In the genomic region with DNA sequence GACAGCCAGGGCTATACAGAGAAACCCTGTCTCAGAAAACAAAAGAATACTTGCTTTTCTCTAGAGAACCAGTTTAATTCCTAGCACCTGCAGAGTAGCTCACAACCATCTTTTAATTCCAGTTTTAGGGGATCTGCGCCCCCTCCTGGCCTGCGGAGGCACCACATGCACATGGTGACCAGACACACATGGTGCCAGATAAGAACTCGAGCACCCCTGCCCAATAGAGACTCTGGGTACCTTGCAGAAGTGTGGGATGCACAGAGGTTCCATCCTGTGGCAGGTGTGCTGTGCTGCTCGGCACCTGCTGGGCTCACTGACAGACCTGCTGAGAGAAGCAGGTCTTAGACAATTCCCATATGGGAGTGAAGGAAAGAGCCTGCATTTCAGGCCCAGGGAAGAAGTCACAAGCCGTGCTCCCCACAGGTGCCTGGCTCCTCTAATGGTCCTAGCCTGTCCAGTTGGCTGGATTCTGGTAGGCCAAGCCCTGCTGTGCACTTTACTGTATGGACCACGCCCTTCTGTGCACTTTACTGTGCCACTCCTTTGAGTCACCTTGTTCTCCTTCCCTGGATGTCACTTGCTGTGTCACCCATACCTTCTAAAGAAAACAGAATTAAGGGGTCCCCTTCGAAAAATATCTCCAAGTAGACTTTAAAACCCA, we compare ENCODE assay signal across 10 mouse cellular contexts. TPM values are rescaled to one million over a fixed set of nuclear protein-coding genes. Genes with fewer than 3 reads are reported as not detected.
DNase-seq lines count a peak whose midpoint lies in the region; ATAC-seq and TF ChIP-seq lines count a peak whose summit lies in the region.
"Had no signal": no experiment of that assay in that cellular context is flagged by ENCODE, and none has a peak within 500 bp of the region (broad histone marks: within the 10 kb centered on the region; RNA-seq: fewer than 3 reads in every experiment).

No protein-coding gene starts in this region.

- peak; percentile 43 for TF ChIP-seq CTCF in kidney, adult 2 months (conservative IDR thresholded peaks at IDR 0.05; ENCODE audit: insufficient read depth, insufficient read length, low read depth, low read length)
- 0 out of 2 replicates have a peak, but pooled peaks have one; percentile 39 for TF ChIP-seq CTCF in thymus, adult 2 months (IDR thresholded peaks at IDR 0.05; ENCODE audit: borderline replicate concordance, control insufficient read depth, extremely low read depth, insufficient read depth, low read length, poor library complexity)

- no peaks in the 10 kb centered on the region for H3K27me3 ChIP-seq in kidney, adult 2 months (replicated peaks; ENCODE audit: control insufficient read depth, insufficient read depth, low read length)
- H3K27me3 ChIP-seq in thymus, adult 2 months (ENCODE audit: control insufficient read depth, insufficient read depth, low read length): no peaks in the 10 kb centered on the region
- H3K27me3 ChIP-seq: embryonic facial prominence, embryonic 12.5 days had no signal

- intact Hi-C loops in gastrocnemius, postnatal 14 days (cut with DNase I; ENCODE audit: low total_unique reads): no loop called here

- no peak for TF ChIP-seq POLR2A in kidney, adult 2 months (IDR thresholded peaks at IDR 0.05; ENCODE audit: low read depth, low read length)
- TF ChIP-seq POLR2A in thymus, adult 2 months (IDR thresholded peaks at IDR 0.05; ENCODE audit: control insufficient read depth, extremely low read depth, insufficient read depth, low read length, poor library complexity): no peak

- ATAC-seq in erythroblast, adult 5-6 weeks (replicated peaks; ENCODE audit: low FRiP score, poor library complexity, severe bottlenecking): peak; percentile 80

- WGBS in kidney, adult 2 months: 79% methylated on average over 7 of the region's 7 CpGs
- 92% methylated on average over 7 of the region's 7 CpGs for WGBS in thymus, adult 2 months

- no peaks in the 10 kb centered on the region; the same call in none of the 2 replicates for H3K36me3 ChIP-seq in kidney, adult 2 months (ENCODE audit: control insufficient read depth, insufficient read depth, low read length)
- peaks cover 3% of the 10 kb centered on the region; the same call in 1 of the 2 replicates for H3K36me3 ChIP-seq in thymus, adult 2 months (ENCODE audit: control insufficient read depth, insufficient read depth, low read length)

- DNase-seq in kidney, adult 2 months: peak; percentile 23
- DNase-seq in kidney, postnatal 14 days: no peak
- peak; percentile 43 for DNase-seq in thymus, adult 2 months
- DNase-seq in thymus, adult 18-20 months: no peak
- peak; percentile 59 for DNase-seq in thymus, postnatal 4 days
- DNase-seq in right cerebral cortex, postnatal 4 days: no peak
- DNase-seq in gastrocnemius, postnatal 14 days: no peak

- H3K27ac ChIP-seq in kidney, adult 2 months (ENCODE audit: insufficient read depth, low read depth, low read length): no peak overlapping the region
- H3K27ac ChIP-seq in thymus, adult 2 months (ENCODE audit: control insufficient read depth, insufficient read depth, low read length): no peak overlapping the region
- H3K27ac ChIP-seq: embryonic facial prominence, embryonic 12.5 days; heart, embryonic 10.5 days had no signal

- H3K4me1 ChIP-seq in kidney, adult 2 months (ENCODE audit: control insufficient read depth, insufficient read depth, low read length): no peaks in the 10 kb centered on the region
- no peaks in the 10 kb centered on the region for H3K4me1 ChIP-seq in thymus, adult 2 months (replicated peaks; ENCODE audit: control insufficient read depth, insufficient read depth, low read length)
- H3K4me1 ChIP-seq: embryonic facial prominence, embryonic 12.5 days; heart, embryonic 10.5 days had no signal

- no peak overlapping the region for H3K4me3 ChIP-seq in kidney, adult 2 months (ENCODE audit: insufficient read depth, low read depth, low read length)
- H3K4me3 ChIP-seq in thymus, adult 2 months (ENCODE audit: control insufficient read depth, insufficient read depth, low read length): no peak overlapping the region
- H3K4me3 ChIP-seq: embryonic facial prominence, embryonic 12.5 days; heart, embryonic 10.5 days had no signal

RNA-seq across cellular contexts. Expression of a gene that starts 8.6 kb away (rescaled TPM):
- polyA plus RNA-seq in kidney, adult 2 months (2012; rRNA removed): 0.05 and 0.14 TPM in 2 replicates
- 0.74 and 1.3 TPM in 2 replicates for polyA plus RNA-seq in thymus, adult 2 months (2012; rRNA removed)
- 0.42 TPM in 1 of 2 replicates, not detected in the other for total RNA-seq in erythroblast, adult 5-6 weeks (2015; ENCODE audit: low replicate concordance)
- not detected in 2 replicates for total RNA-seq in erythroblast, adult 5-6 weeks (2017; ENCODE audit: low replicate concordance)
- under 1 TPM; 0.14 to 0.18 TPM for total RNA-seq in gastrocnemius, postnatal 14 days (2021)

RNA-seq across cellular contexts. Expression of a gene that starts 17.7 kb away (rescaled TPM):
- 70.2 and 76.1 TPM in 2 replicates for polyA plus RNA-seq in kidney, adult 2 months (2012; rRNA removed)
- 107 and 117 TPM in 2 replicates for polyA plus RNA-seq in thymus, adult 2 months (2012; rRNA removed)
- total RNA-seq in erythroblast, adult 5-6 weeks (2015; ENCODE audit: low replicate concordance): 94.7 and 111 TPM in 2 replicates
- total RNA-seq in erythroblast, adult 5-6 weeks (2017; ENCODE audit: low replicate concordance): 8.0 and 8.2 TPM in 2 replicates
- total RNA-seq in gastrocnemius, postnatal 14 days (2021): 10 to 100 TPM; 13.3 to 14.8 TPM

RNA-seq across cellular contexts. Expression of a gene that starts 27.1 kb away (rescaled TPM):
- 0.06 TPM in 1 of 2 replicates, not detected in the other for polyA plus RNA-seq in kidney, adult 2 months (2012; rRNA removed)
- polyA plus RNA-seq in thymus, adult 2 months (2012; rRNA removed): 0.09 and 0.11 TPM in 2 replicates
- not detected in 2 replicates for total RNA-seq in erythroblast, adult 5-6 weeks (2015; ENCODE audit: low replicate concordance)
- total RNA-seq in erythroblast, adult 5-6 weeks (2017; ENCODE audit: low replicate concordance): not detected in 2 replicates
- total RNA-seq in gastrocnemius, postnatal 14 days (2021): not detected

RNA-seq across cellular contexts. Expression of a gene that starts 45.9 kb away (rescaled TPM):
- polyA plus RNA-seq in kidney, adult 2 months (2012; rRNA removed): 519 and 608 TPM in 2 replicates
- 96.5 and 127 TPM in 2 replicates for polyA plus RNA-seq in thymus, adult 2 months (2012; rRNA removed)
- 46.5 and 65.0 TPM in 2 replicates for total RNA-seq in erythroblast, adult 5-6 weeks (2015; ENCODE audit: low replicate concordance)
- total RNA-seq in erythroblast, adult 5-6 weeks (2017; ENCODE audit: low replicate concordance): 21.7 and 52.1 TPM in 2 replicates
- 100 to 1,000 TPM; 266 to 303 TPM for total RNA-seq in gastrocnemius, postnatal 14 days (2021)

Comparison
In these comparisons a context has a peak if more than half of its experiments do, and no peak if none do; other contexts are left out.
1. DNase-seq: peak in kidney, adult 2 months (single experiment), thymus, adult 2 months (single experiment) and thymus, postnatal 4 days (single experiment); none in kidney, postnatal 14 days (single experiment), thymus, adult 18-20 months (0 of 2), right cerebral cortex, postnatal 4 days (single experiment) and gastrocnemius, postnatal 14 days (single experiment).